Mouse (Mus musculus) midbrain, embryonic 16.5 days (tissue): ENCODE results near the gene Sp1. TPM values are rescaled to one million over a fixed set of nuclear protein-coding genes. Genes with fewer than 3 reads are reported as not detected.

Source experiments
- ATAC-seq: fragments of 200-750 bp; cut with Nextera tagmentation; 2 replicates; pipeline ENCODE4 v1.8.0; 2017; ENCODE audit warnings: moderate TSS enrichment
- H3K27ac ChIP-seq: fragments of 300-500 bp; sonication (generic); 2 replicates; pipeline ENCODE4 v1.5.1; 2014; ENCODE audit warnings: mild to moderate bottlenecking, low read length, mixed read lengths
- H3K27me3 ChIP-seq: fragments of 300-500 bp; sonication (generic); 2 replicates; pipeline ENCODE4 v1.6.1; 2014; ENCODE audit warnings: low read depth, low read length, mixed read lengths; ENCODE audit not compliant: control insufficient read depth, insufficient read depth
- H3K36me3 ChIP-seq: fragments of 300-500 bp; sonication (generic); 2 replicates; pipeline ENCODE4 v1.6.1; 2014; ENCODE audit warnings: mild to moderate bottlenecking, low read length, moderate library complexity, mixed read lengths; ENCODE audit not compliant: control insufficient read depth, insufficient read depth
- H3K4me1 ChIP-seq: fragments of 300-500 bp; sonication (generic); 2 replicates; pipeline ENCODE4 v1.6.1; 2014; ENCODE audit warnings: mild to moderate bottlenecking, low read length, mixed read lengths; ENCODE audit not compliant: control insufficient read depth, insufficient read depth
- H3K4me2 ChIP-seq: fragments of 300-500 bp; sonication (generic); 2 replicates; pipeline ENCODE4 v1.6.1; 2014; ENCODE audit warnings: mild to moderate bottlenecking, low read length, mixed read lengths
- H3K4me3 ChIP-seq: fragments of 300-500 bp; sonication (generic); 2 replicates; pipeline ENCODE4 v1.5.1; 2014; ENCODE audit warnings: low read depth, mild to moderate bottlenecking, low read length, moderate library complexity, mixed read lengths
- H3K9ac ChIP-seq: fragments of 300-500 bp; sonication (generic); 2 replicates; pipeline ENCODE4 v1.6.1; 2014; ENCODE audit warnings: low read depth, low read length, mixed read lengths
- H3K9me3 ChIP-seq: fragments of 300-500 bp; sonication (generic); replicated peaks from 2 replicates; pipeline ENCODE4 v1.6.1; 2014; ENCODE audit warnings: mild to moderate bottlenecking, low read length, mixed read lengths; ENCODE audit not compliant: control insufficient read depth, poor library complexity, severe bottlenecking
- WGBS: fragments of 180-500 bp; shearing (Covaris S2); extraction: QIAGEN DNeasy Blood & Tissue Kit; methylation state at CpG from one replicate; pipeline ENCODE4 v1.1.7; 2014; 5-methylcytosine and 5-hydroxymethylcytosine counted together
- polyA plus RNA-seq: library from polyadenylated mRNA; unstranded; fragments of >200 nt; fragmentation: Nextera tagmentation; extraction: Ambion mirVana; gene quantifications from 2 replicates; pipeline ENCODE4 v1.2.1, GENCODE M21; 2015

Sp1 gene
- polyA plus RNA-seq, 1 experiment from 2014 or later: 3.1 TPM

DNA sequence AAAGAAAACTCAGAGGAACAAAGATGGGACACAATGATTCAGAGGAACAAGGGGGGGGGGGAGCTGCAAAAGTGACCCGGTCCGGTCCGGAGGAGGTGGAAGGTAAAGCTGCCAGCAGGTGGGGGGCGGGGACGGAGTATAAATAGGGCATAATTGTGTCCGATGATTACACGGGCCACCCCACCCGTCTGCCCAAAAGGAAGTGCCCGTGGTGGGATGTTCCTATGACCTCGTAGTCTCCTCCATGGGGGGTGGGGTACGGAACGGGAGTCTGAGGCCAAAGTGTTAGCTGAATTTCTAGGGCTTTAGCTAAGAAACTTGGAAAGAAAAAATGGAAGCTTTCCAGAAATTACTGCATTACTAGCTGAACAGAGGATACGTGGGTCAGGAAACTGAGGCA, 36.0 kb upstream of the Sp1 start:
- Histone ChIP-seq H3K36me3 (no peaks in the 10 kb centered on the region), H3K4me2 (no peak overlapping the region), H3K27me3 (peaks cover 11% of the 10 kb centered on the region), H3K27ac (no peak overlapping the region), H3K9me3 (no peaks in the 10 kb centered on the region), H3K9ac (no peak overlapping the region), H3K4me3 (no peak overlapping the region), H3K4me1 (peaks cover 5% of the 10 kb centered on the region; the same call in 1 of the 2 replicates)
- WGBS: 23% methylated on average over 13 of the region's 13 CpGs
- ATAC-seq: no peak

DNA sequence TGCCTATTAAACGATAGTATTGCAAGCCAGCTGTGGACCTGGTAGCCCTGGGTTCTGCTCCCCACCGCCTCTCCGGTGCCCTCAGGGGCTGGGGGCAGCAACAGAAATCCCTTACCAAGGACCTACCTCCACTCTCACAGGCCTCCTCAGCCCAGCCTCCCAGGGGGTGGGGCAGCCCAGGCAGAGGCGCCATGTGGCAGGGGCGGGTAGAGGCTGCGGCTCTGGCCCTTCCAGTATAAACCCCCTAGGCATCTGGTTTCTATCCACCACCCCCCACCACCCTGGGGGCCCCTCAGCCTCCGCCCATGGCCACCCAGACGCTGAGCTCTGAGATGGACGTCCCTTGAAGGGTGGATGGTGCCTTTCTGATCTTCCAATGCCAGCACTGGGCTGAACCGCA, 35.2 kb upstream of the Sp1 start:
- 7% methylated on average over 10 of the region's 10 CpGs for WGBS
- no peak overlapping the region for H3K9ac ChIP-seq
- H3K4me1 ChIP-seq: peaks cover 5% of the 10 kb centered on the region; the same call in 1 of the 2 replicates
- H3K36me3 ChIP-seq: no peaks in the 10 kb centered on the region
- H3K9me3 ChIP-seq: no peaks in the 10 kb centered on the region
- H3K27me3 ChIP-seq: peaks cover 6% of the 10 kb centered on the region
- no peak overlapping the region for H3K4me2 ChIP-seq
- no peak overlapping the region for H3K27ac ChIP-seq
- no peak for ATAC-seq
- H3K4me3 ChIP-seq: no peak overlapping the region

DNA sequence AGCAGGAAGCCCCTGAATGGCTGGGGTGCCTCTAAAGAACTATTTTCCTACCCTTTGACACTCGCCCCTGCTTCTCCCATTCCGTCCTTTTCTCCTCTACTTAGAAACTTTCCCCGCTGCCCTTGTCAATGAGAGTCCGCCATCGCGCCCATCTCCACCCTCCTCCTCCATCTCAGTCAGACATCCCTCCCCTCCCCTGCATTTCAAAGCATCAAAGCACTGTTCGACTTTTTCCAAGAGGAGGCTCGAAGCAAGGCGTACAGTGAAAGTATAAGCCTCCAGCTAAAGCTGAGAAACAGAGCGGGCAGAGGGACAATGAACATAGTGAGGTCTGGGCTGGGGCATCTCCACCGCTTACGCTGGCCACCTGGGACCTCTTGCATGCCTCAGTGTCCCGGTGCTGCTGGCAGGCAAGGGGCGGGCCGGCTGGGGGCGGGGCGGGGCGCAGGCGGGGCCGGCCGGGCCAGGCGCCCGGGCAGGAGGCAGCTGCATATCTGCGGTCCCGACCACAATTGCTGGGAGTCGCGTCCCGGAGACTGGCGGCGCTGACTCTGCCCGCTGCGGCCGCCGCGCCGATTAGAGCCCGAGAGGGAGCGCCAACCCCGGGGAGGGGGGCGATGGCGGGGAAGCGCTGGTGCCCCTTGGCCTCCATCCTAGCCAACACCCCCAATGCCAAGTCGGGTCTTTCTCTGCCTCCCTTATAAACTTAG, 29.3 kb upstream of the Sp1 start:
- peak overlapping the region; percentile 62 for H3K4me3 ChIP-seq
- peaks cover 11% of the 10 kb centered on the region for H3K4me1 ChIP-seq
- H3K9me3 ChIP-seq: no peaks in the 10 kb centered on the region
- H3K36me3 ChIP-seq: no peaks in the 10 kb centered on the region
- H3K27ac ChIP-seq: peak overlapping the region; percentile 65
- peak; percentile 74 for ATAC-seq
- H3K4me2 ChIP-seq: peak overlapping the region; percentile 98
- H3K9ac ChIP-seq: peak overlapping the region; percentile 80
- H3K27me3 ChIP-seq: no peaks in the 10 kb centered on the region; the same call in 1 of the 2 replicates
- WGBS: under 1% methylated on average over 43 of the region's 43 CpGs

DNA sequence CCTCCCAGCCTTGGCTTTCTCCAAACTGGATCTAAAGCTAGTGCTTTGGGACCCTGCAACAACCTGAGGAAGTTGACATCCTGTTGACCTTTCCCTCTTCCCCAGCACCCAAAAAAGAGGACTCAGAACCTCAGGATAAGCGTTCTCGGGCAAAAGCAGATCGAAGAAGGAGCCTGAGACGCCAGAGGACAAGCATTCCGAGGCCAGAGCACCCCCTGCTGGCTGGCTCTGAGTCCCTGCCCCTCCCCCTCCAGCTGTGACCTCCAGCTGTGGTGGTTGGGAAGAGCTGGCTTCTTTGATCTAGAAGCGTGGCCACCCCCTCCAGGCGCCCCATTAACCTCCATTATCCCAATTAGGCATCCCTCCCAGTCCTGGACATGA, 28.8 kb upstream of the Sp1 start:
- Histone ChIP-seq H3K36me3 (no peaks in the 10 kb centered on the region), H3K9ac (peak overlapping the region; percentile 80), H3K9me3 (no peaks in the 10 kb centered on the region), H3K27me3 (no peaks in the 10 kb centered on the region; the same call in 1 of the 2 replicates), H3K4me3 (peak overlapping the region; percentile 62), H3K27ac (peak overlapping the region; percentile 65), H3K4me2 (peak overlapping the region; percentile 98), H3K4me1 (peaks cover 11% of the 10 kb centered on the region)
- peak; percentile 39 for ATAC-seq
- WGBS: 0% methylated on average over 7 of the region's 7 CpGs

DNA sequence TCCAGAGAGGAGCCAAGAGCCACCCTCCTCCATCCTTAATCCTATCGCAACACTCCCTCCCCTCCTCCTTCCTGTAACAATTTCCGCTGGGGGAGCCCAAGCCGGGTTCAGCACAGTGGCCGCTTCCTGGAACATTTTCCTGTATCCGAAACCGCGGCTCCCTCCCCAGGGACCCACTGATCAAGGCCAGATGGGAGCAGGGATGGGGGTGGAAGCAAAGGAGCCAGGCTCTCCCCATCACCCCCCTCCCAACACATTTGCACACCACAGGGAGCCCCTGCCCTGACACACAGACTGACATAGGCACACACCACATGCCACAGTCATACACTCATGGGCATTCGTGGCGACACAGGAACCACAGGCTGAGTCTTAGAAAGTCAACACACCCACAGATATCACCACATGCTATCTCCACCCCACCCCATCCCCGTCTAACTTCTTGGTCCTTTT, 28.1 kb upstream of the Sp1 start:
- peak overlapping the region; percentile 98; the same call in 1 of the 2 replicates for H3K4me2 ChIP-seq
- 3% methylated on average over 10 of the region's 10 CpGs for WGBS
- no peaks in the 10 kb centered on the region for H3K36me3 ChIP-seq
- peaks cover 11% of the 10 kb centered on the region for H3K4me1 ChIP-seq
- H3K9me3 ChIP-seq: no peaks in the 10 kb centered on the region
- H3K4me3 ChIP-seq: no peak overlapping the region
- H3K9ac ChIP-seq: no peak overlapping the region
- H3K27me3 ChIP-seq: no peaks in the 10 kb centered on the region; the same call in 1 of the 2 replicates
- H3K27ac ChIP-seq: no peak overlapping the region
- no peak for ATAC-seq

DNA sequence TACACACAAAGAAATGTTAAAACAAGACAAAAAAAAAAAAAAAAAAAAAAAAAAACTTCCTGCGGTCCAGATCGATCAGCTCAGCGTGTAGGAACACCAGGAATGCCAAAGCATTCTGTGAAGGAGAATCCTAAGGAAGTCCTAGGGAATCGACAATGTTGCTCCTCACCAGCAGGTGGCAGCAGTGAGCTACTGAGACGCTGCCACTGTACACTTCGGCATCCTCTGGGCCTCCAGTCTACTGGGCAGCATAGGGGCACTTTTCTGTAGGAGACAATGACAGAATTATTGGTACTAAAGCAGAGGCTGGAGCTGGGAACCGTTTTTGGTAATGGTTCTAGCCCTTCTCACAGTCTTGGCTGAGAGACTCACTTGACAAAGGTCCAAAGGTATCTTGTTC, 24.4 kb upstream of the Sp1 start:
- Histone ChIP-seq H3K36me3 (no peaks in the 10 kb centered on the region), H3K27ac (no peak overlapping the region), H3K4me1 (0 out of 2 replicates have a peak, but pooled peaks cover 5% of the 10 kb centered on the region), H3K4me2 (no peak overlapping the region), H3K9me3 (no peaks in the 10 kb centered on the region), H3K4me3 (no peak overlapping the region), H3K9ac (no peak overlapping the region), H3K27me3 (no peaks in the 10 kb centered on the region; the same call in 1 of the 2 replicates)
- peak; percentile 76 for ATAC-seq
- WGBS: 2% methylated on average over 7 of the region's 7 CpGs

DNA sequence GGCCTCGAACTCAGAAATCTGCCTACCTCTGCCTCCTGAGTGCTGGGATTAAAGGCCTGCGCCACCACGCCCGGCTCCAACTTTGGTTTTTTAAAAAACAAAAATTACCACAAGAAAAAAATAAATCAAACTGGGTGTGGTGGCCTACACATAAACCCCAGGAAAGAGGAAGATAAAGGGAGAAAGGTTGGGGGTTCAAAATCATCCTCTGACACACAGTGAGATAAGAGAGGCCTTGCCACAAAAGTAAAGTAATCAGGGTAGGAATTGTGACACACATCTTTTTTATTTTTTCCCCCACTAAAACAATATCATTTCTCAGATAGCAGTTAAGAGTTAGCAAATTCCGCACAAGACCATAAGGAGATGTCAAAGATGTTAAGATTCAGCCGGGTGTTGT, 22.3 kb upstream of the Sp1 start:
- WGBS: 88% methylated on average over 6 of the region's 6 CpGs
- no peak overlapping the region for H3K27ac ChIP-seq
- no peak for ATAC-seq

DNA sequence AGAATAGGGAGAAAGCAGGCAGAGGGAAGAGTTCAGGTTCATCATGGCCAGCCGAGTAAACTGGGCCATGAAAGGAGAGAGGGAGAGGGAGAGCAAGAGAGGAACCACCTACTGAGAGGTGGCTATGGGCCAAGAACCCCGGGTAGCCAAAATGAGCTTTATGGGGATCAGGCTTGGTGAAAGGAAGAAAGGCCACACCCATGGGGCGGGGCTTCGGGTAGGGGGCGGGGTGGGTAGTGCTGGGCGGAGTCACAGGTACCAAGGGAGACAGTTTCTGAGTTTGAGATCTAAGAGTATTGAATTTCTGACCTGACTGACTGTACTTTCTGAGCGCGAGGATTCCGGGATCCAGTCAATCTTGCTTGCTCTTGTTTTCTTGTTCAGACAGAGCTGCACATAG, 19.3 kb upstream of the Sp1 start:
- Histone ChIP-seq H3K4me1 (no peaks in the 10 kb centered on the region), H3K9ac (no peak overlapping the region), H3K9me3 (no peaks in the 10 kb centered on the region), H3K4me3 (no peak overlapping the region), H3K27ac (no peak overlapping the region), H3K36me3 (no peaks in the 10 kb centered on the region), H3K4me2 (no peak overlapping the region), H3K27me3 (no peaks in the 10 kb centered on the region)
- WGBS: 50% methylated on average over 9 of the region's 9 CpGs
- no peak for ATAC-seq

More for the DNA sequence above, 22.3 kb upstream of the Sp1 start:
- Histone ChIP-seq H3K36me3 (no peaks in the 10 kb centered on the region), H3K4me2 (no peak overlapping the region), H3K9me3 (no peaks in the 10 kb centered on the region), H3K9ac (no peak overlapping the region), H3K4me1 (no peaks in the 10 kb centered on the region), H3K27me3 (no peaks in the 10 kb centered on the region), H3K4me3 (no peak overlapping the region)

DNA sequence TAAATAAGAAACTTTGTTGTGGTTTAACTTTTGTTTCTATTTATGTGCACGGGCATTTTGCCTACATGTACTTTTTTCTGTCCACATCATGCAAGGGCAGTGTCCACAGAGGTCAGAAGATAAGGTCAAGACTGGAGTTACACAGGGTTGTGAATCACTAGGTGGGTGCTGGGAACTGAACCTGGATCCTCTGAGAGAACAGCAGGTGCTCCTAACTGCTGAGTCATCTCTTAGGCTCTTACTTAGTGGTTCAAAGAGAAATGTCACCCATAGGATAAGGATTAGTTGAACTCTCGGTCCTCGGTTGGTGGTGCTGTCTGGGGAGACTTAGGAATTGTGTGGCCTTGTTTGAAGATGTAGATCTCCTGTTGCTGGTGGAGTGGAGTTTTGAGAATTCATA, 17.0 kb upstream of the Sp1 start:
- H3K27ac ChIP-seq: no peak overlapping the region
- H3K4me3 ChIP-seq: no peak overlapping the region
- H3K4me1 ChIP-seq: no peaks in the 10 kb centered on the region
- no peaks in the 10 kb centered on the region for H3K36me3 ChIP-seq
- WGBS: 86% methylated on average over 3 of the region's 3 CpGs
- H3K4me2 ChIP-seq: no peak overlapping the region
- no peak overlapping the region for H3K9ac ChIP-seq
- no peaks in the 10 kb centered on the region for H3K9me3 ChIP-seq
- ATAC-seq: no peak
- no peaks in the 10 kb centered on the region for H3K27me3 ChIP-seq
